Mouse (Mus musculus): Measurements from ENCODE around the gene Olfr651. TPM values are rescaled to one million over a fixed set of nuclear protein-coding genes. Genes with fewer than 3 reads are reported as not detected.

Gene Olfr651
- polyA plus RNA-seq (2012; rRNA removed), result not detected in 2 replicates

DNA sequence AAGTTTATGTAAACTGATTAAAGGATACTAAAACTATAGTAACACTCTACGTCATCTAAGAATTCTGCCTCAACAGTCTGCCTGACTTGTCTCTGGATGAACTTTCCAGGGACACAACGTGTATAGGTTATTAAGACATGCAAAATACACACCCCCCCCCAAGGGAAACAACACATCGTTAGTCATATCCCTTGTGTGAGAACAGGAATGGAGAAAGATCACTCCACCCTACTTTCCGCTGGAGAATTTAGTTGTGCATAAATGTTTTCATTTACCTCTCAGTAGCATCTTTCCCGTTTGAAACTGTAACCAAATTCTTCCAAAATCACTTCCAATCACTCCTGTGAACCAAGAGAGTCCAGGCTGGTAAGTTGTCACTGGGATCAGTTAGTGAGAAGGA is at the start of gene Olfr651:
Gene Olfr651 (plus strand): TSS at position 301 of the 400 bp plus-strand sequence.

DNA sequence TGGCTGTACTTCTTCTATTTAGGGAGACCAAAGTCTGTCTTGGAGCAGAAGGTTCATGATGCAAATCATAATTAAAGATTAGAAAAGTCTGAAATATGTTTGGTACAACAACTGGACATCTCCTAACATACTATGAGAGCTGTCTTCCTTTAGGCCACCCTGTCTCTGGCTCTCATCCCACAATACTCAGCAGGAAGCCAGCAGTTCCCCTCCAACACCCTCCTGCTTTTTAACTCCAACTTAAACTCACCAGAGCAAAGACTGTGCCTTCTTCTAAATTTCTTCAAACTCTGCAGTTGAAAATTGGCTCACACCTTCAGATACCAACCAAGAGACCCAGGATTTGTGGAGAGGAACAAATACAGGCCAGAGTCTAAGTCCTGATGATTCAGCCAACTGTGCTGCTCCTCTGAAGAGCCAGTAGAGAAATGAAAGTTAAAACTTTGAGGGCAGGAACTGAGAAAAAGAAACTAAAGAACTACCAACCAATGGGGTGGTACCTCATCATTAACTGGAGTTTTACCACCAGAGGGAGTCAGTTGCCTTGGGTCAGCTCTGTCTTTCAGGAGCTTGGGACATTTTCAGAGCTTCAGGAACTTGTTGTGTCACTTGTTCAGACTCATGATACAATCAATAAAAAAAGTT is 42.4 kb upstream of the Olfr651 start, which contains the start of gene Trim30d:
Gene Trim30d (minus strand): TSS at position 429 of the 645 bp plus-strand sequence.

DNA sequence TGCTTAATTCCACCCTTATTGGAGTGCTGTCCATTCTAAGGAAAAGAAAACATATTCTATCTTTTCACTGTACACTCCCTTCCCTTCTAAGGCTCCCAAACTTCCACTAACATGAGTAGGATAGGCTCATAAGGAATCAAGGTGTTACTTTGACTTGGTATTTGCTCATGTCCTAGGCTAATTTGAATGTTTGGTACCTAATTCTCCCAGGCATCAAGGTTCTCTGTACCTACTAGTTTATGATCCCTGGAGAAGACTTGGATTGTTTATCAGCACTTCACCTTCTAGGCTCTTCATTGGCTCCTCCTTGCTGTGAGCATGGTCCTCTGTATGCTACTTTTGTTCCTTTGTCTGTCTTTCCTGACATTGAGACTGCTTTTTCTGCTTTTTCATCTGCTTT is 10.7 kb downstream of the Olfr651 start, which contains the start of gene Olfr652:
Gene Olfr652 (plus strand): TSS at position 301 of the 400 bp plus-strand sequence.

DNA sequence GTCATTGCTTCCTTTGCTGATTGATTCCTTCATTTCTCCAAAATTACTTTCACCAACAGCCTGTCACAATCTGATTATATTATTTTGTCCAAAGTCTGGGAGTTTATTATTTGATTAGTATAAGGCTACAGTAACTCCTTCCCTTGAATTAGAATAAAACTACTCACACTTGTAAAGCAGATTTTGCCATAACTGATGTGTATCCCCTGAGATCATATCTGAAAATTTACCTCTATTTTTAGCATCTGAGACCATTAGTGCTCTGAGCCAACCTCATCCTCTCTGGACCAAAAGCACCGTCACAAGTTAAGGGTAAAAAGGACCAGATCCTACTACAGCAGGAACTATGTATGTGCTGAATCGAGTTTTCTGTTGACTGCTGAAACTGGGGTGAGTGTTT is 27.1 kb downstream of the Olfr651 start, which contains the start of gene Olfr653:
Gene Olfr653 (plus strand): TSS at position 301 of the 400 bp plus-strand sequence.

DNA sequence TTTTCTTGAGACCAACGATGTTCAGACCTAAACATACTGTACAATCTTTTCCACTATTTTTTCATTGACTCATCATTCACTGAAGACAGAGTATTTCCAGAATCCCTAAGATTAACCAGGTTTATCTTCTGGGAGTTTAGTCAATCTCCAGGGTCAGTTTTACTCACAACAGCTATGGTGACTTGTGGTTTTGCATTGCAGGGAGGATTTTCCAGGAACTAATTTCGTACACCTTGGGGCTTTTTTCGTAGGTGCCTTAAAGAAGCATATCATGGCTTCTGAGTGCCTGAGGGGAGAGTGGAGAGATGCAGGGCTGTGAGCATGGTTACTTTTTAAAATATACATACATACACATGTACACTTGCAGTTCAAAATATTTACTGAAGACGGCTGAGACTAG is 36.8 kb downstream of the Olfr651 start, which contains the start of gene Olfr654:
Gene Olfr654 (plus strand): TSS at position 301 of the 400 bp plus-strand sequence.

DNA sequence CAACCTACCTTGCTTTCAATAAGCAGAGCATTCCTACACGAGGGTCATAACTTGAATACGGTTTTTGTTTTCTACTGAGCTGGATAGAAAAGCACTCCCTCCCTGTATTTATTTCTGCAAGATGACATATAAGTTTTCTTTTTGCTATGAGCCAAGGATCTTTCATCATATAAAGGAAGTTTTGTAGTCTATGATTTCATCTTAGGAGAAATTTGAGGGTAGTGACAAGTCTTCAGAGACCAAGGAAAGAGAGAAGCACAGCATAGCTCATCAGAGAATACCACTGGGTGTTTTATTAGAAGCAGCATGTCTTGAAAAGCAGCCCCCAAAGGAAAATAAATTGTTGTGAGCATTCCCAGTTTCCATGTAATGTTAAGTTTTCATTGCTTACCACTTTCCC is 51.7 kb downstream of the Olfr651 start, which contains the start of gene Olfr655:
Gene Olfr655 (minus strand): TSS at position 101 of the 400 bp plus-strand sequence.

Other genes starting within 250 kb of the Olfr651 start
- 2.3 TPM in 2 replicates for gene Trim12a, start 234.7 kb upstream of the Olfr651 start, polyA plus RNA-seq (2012; rRNA removed)
- gene Trim34b, start 220.7 kb upstream of the Olfr651 start, polyA plus RNA-seq (2012; rRNA removed), result 1.4 and 2.2 TPM in 2 replicates
- 2.0 and 2.3 TPM in 2 replicates for gene Trim12c, start 196.8 kb upstream of the Olfr651 start, polyA plus RNA-seq (2012; rRNA removed)
- gene Trim30b, start 180.2 kb upstream of the Olfr651 start, polyA plus RNA-seq (2012; rRNA removed), result 0.06 TPM in 1 of 2 replicates, not detected in the other
- 0.08 TPM in 1 of 2 replicates, not detected in the other for gene Trim30c, start 149.3 kb upstream of the Olfr651 start, polyA plus RNA-seq (2012; rRNA removed)
- 0.77 and 0.94 TPM in 2 replicates for gene Trim30a, start 84.9 kb upstream of the Olfr651 start, polyA plus RNA-seq (2012; rRNA removed)
- gene Trim30d, start 42.3 kb upstream of the Olfr651 start, polyA plus RNA-seq (2012; rRNA removed), result 1.6 and 2.0 TPM in 2 replicates
- gene Olfr652, start 10.8 kb downstream of the Olfr651 start, polyA plus RNA-seq (2012; rRNA removed), result not detected in 2 replicates
- not detected in 2 replicates for gene Olfr653, start 27.2 kb downstream of the Olfr651 start, polyA plus RNA-seq (2012; rRNA removed)
- not detected in 2 replicates for gene Olfr654, start 36.9 kb downstream of the Olfr651 start, polyA plus RNA-seq (2012; rRNA removed)
- 0.17 TPM in 1 of 2 replicates, not detected in the other for gene Olfr655, start 51.6 kb downstream of the Olfr651 start, polyA plus RNA-seq (2012; rRNA removed)
- gene Olfr656, start 63.8 kb downstream of the Olfr651 start, polyA plus RNA-seq (2012; rRNA removed), result not detected in 2 replicates
- gene Olfr657, start 74.7 kb downstream of the Olfr651 start, polyA plus RNA-seq (2012; rRNA removed), result not detected in 2 replicates
- 0.07 and 0.08 TPM in 2 replicates for gene Olfr658, start 97.2 kb downstream of the Olfr651 start, polyA plus RNA-seq (2012; rRNA removed)
- gene Olfr659, start 116.6 kb downstream of the Olfr651 start, polyA plus RNA-seq (2012; rRNA removed), result not detected in 2 replicates
- gene Olfr661, start 136.4 kb downstream of the Olfr651 start, polyA plus RNA-seq (2012; rRNA removed), result not detected in 2 replicates
- gene Usp17le, start 227.3 kb downstream of the Olfr651 start, polyA plus RNA-seq (2012; rRNA removed), result not detected in 2 replicates